ENCODE assay signal across 13 mouse cellular contexts in the genomic region with DNA sequence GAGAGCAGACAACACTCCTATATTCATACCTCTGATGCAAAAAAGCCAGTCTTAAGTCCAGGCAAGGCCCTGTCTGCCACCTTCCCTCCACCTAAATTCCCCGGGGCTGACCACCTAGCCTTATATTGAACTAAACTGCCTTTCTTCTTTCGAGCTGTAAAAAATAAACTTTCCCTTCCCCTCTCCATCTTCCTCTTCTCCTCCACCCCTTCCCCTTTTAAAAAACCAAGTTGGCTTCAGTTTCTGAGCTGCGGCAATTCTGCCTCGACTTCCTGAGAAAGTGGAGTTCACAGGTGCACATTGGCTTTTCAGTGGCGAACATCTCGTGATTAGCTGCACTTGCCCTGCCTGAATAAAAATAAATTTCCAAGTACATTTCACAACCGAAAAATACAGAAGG. TPM values are rescaled to one million over a fixed set of nuclear protein-coding genes. Genes with fewer than 3 reads are reported as not detected.
DNase-seq lines count a peak whose midpoint lies in the region; ATAC-seq and TF ChIP-seq lines count a peak whose summit lies in the region.
"Had no signal": no experiment of that assay in that cellular context is flagged by ENCODE, and none has a peak within 500 bp of the region (broad histone marks: within the 10 kb centered on the region; RNA-seq: fewer than 3 reads in every experiment).

No protein-coding gene starts in this region.

- no peak overlapping the region for H3K9ac ChIP-seq in liver, embryonic 13.5 days
- H3K9ac ChIP-seq: forebrain, embryonic 15.5 days; heart, embryonic 15.5 days; lung, embryonic 14.5 days; midbrain, embryonic 13.5 days had no signal

- H3K9me3 ChIP-seq in liver, embryonic 13.5 days (replicated peaks): no peaks in the 10 kb centered on the region
- H3K9me3 ChIP-seq: forebrain, embryonic 15.5 days; heart, embryonic 15.5 days; midbrain, embryonic 13.5 days had no signal

- no peak overlapping the region for H3K27ac ChIP-seq in liver, embryonic 13.5 days
- H3K27ac ChIP-seq in bone marrow macrophage, adult 2 months (ENCODE audit: insufficient read depth, low read depth, low read length): no peak overlapping the region
- H3K27ac ChIP-seq in layer of hippocampus, adult 2 months: no peak overlapping the region
- H3K27ac ChIP-seq: forebrain, embryonic 15.5 days; heart, embryonic 15.5 days; macrophage; midbrain, embryonic 13.5 days had no signal

- H3K27me3 ChIP-seq in liver, embryonic 13.5 days: no peaks in the 10 kb centered on the region
- H3K27me3 ChIP-seq in splenic B cell, adult 2 months (ENCODE audit: control insufficient read depth, insufficient read depth, low read length, poor library complexity, severe bottlenecking): no peaks in the 10 kb centered on the region
- H3K27me3 ChIP-seq: forebrain, embryonic 15.5 days; heart, embryonic 15.5 days; midbrain, embryonic 13.5 days had no signal

- no peak for DNase-seq in liver, embryonic 13.5 days
- DNase-seq in liver: no peak
- DNase-seq in splenic B cell, adult 2 months (ENCODE audit: low read depth, low spot score): peak; percentile 10
- no peak for DNase-seq in layer of hippocampus, adult 2 months (ENCODE audit: low spot score in 2 of 2)
- no peak for DNase-seq in testis, postnatal 14 days (ENCODE audit: low spot score)

- no peaks in the 10 kb centered on the region for H3K36me3 ChIP-seq in liver, embryonic 13.5 days
- H3K36me3 ChIP-seq in splenic B cell, adult 2 months (ENCODE audit: control insufficient read depth, insufficient read depth, low read length, poor library complexity, severe bottlenecking): no peaks in the 10 kb centered on the region
- H3K36me3 ChIP-seq: forebrain, embryonic 15.5 days; heart, embryonic 15.5 days; midbrain, embryonic 13.5 days had no signal

- no peak for ATAC-seq in liver, embryonic 13.5 days (ENCODE audit: low read depth)
- ATAC-seq in granulocyte monocyte progenitor cell, adult 5-6 weeks (replicated peaks; ENCODE audit: poor library complexity, severe bottlenecking): peak; percentile 77

- H3K4me1 ChIP-seq in liver, embryonic 13.5 days (replicated peaks): no peaks in the 10 kb centered on the region
- peaks cover 2% of the 10 kb centered on the region; the same call in 1 of the 2 replicates for H3K4me1 ChIP-seq in bone marrow macrophage, adult 2 months (ENCODE audit: control insufficient read depth, insufficient read depth, low read length)
- H3K4me1 ChIP-seq: heart, embryonic 15.5 days; midbrain, embryonic 13.5 days had no signal

- WGBS in liver, embryonic 13.5 days (ENCODE audit: insufficient replicate concordance): 33% methylated on average over 7 of the region's 7 CpGs

- no peak for TF ChIP-seq CTCF in bone marrow macrophage, adult 2 months (IDR thresholded peaks at IDR 0.05; ENCODE audit: low read depth, low read length)
- no peak for TF ChIP-seq CTCF in layer of hippocampus, adult 2 months (conservative IDR thresholded peaks at IDR 0.05)

- TF ChIP-seq POLR2A in bone marrow macrophage, adult 2 months (IDR thresholded peaks at IDR 0.05; ENCODE audit: borderline replicate concordance, low read depth, low read length): no peak

- no peak overlapping the region for H3K4me3 ChIP-seq in liver, embryonic 13.5 days (replicated peaks)
- peak overlapping the region; percentile 7; the same call in 1 of the 2 replicates for H3K4me3 ChIP-seq in bone marrow macrophage, adult 2 months (ENCODE audit: insufficient read depth, low read length)
- no peak overlapping the region for H3K4me3 ChIP-seq in layer of hippocampus, adult 2 months
- H3K4me3 ChIP-seq: midbrain, embryonic 13.5 days; myocyte had no signal

- 0 out of 2 replicates have a peak overlapping the region, but pooled peaks have one; percentile 26 for H3K4me2 ChIP-seq in liver, embryonic 13.5 days

RNA-seq across cellular contexts. Expression of a gene that starts 20.4 kb away (rescaled TPM):
- 9.8 and 14.0 TPM in 2 replicates for polyA plus RNA-seq in liver, embryonic 13.5 days (2015; fragmentation: Nextera tagmentation; extraction: Ambion mirVana)
- 22.2 and 22.5 TPM in 2 replicates for polyA plus RNA-seq in bone marrow macrophage, adult 2 months (2012; ENCODE audit: insufficient read depth, insufficient read length, missing spikeins)
- 12.6 and 21.4 TPM in 2 replicates for total RNA-seq in granulocyte monocyte progenitor cell, adult 5-6 weeks (2014; fragmentation: Nextera tagmentation)
- 15.6 and 18.3 TPM in 2 replicates for total RNA-seq in granulocyte monocyte progenitor cell, adult 5-6 weeks (2017)
- total RNA-seq in layer of hippocampus, adult 2 months (2021): 10 to 100 TPM; 24.1 to 26.0 TPM
